Comparison of ENCODE assay signal across 25 mouse cellular contexts in the genomic region with DNA sequence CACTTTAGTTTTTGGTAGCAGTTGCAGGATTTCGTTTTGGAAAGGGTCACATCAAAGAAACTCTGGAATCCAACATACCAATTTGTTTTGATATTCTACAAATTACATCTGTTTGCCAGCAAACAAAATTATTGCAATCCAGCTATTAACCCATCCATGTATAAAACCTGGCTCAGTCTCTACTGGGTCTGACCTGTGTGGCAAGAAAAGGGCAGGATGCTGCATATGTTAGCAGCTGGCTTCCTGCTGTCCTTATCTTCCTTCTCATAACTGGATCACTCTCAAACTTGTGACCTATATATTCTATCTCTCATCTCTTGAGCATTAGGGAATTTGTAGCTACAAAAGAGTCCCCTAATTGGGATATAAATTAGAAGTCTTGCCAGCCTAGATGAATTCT.
"Had no signal": no experiment of that assay in that cellular context is flagged by ENCODE, and none has a peak within 500 bp of the region (broad histone marks: within the 10 kb centered on the region; RNA-seq: fewer than 3 reads in every experiment).

No protein-coding gene starts in this region.

- H3K4me2 ChIP-seq: heart, embryonic 12.5 days; hindbrain, embryonic 12.5 days; hindbrain, embryonic 14.5 days; intestine, embryonic 15.5 days; kidney, embryonic 15.5 days; limb, embryonic 13.5 days had no signal

- H3K36me3 ChIP-seq: heart, embryonic 10.5 days; heart, embryonic 12.5 days; hindbrain, embryonic 10.5 days; hindbrain, embryonic 12.5 days; intestine, embryonic 15.5 days; kidney, embryonic 15.5 days; limb, embryonic 13.5 days had no signal

- H3K27ac ChIP-seq: gastrocnemius, adult 2 months; heart, embryonic 10.5 days; hindbrain, embryonic 10.5 days; hindbrain, embryonic 12.5 days; hindbrain, embryonic 14.5 days; intestine, embryonic 15.5 days; kidney, embryonic 15.5 days; kidney, postnatal 0 days; limb, embryonic 13.5 days had no signal

- DNase-seq: gastrocnemius, adult 2 months; gastrocnemius, postnatal 10 days; gastrocnemius, postnatal 25 days; heart, adult 18-20 months; heart, postnatal 10 days; heart, postnatal 4 days; kidney, adult 18-20 months; kidney, adult 8-10 months; kidney, postnatal 14 days; kidney, postnatal 36 days; layer of hippocampus, adult 9-11 months; layer of hippocampus, postnatal 36 days; left cerebral cortex, postnatal 4 days had no signal

- H3K9me3 ChIP-seq: heart, embryonic 10.5 days; heart, embryonic 12.5 days; hindbrain, embryonic 10.5 days; hindbrain, embryonic 12.5 days; intestine, embryonic 15.5 days; kidney, embryonic 15.5 days; limb, embryonic 13.5 days had no signal

- H3K9ac ChIP-seq: heart, embryonic 12.5 days; hindbrain, embryonic 12.5 days; hindbrain, embryonic 14.5 days; intestine, embryonic 15.5 days; kidney, embryonic 15.5 days; limb, embryonic 13.5 days had no signal

- ATAC-seq: hindbrain, embryonic 16.5 days; inflammation-experienced regulatory T-cells, adult 6 months; intestine, embryonic 15.5 days; intestine, postnatal 0 days had no signal

- H3K4me3 ChIP-seq: gastrocnemius, adult 2 months; heart, embryonic 10.5 days; heart, embryonic 12.5 days; hindbrain, embryonic 10.5 days; hindbrain, embryonic 12.5 days; intestine, embryonic 15.5 days; kidney, embryonic 15.5 days; limb, embryonic 13.5 days had no signal

- H3K27me3 ChIP-seq: heart, embryonic 12.5 days; hindbrain, embryonic 12.5 days; intestine, embryonic 15.5 days; kidney, embryonic 15.5 days; limb, embryonic 13.5 days had no signal

- H3K4me1 ChIP-seq: heart, embryonic 10.5 days; heart, embryonic 12.5 days; hindbrain, embryonic 10.5 days; hindbrain, embryonic 12.5 days; intestine, embryonic 15.5 days; kidney, embryonic 15.5 days; limb, embryonic 13.5 days had no signal
